Mouse (Mus musculus) effector memory CD4-positive, alpha-beta T cell, adult 5 months (primary cell): Measurements from ENCODE around the gene Spint4. TPM values are rescaled to one million over a fixed set of nuclear protein-coding genes. Genes with fewer than 3 reads are reported as not detected.

Experiments
- polyA plus RNA-seq: library from polyadenylated mRNA; unstranded; fragments of 100-300 nt; shearing (Covaris generic); gene quantifications from one replicate; pipeline ENCODE4 v1.2.1, GENCODE M21; 2017

Gene Spint4
- polyA plus RNA-seq: not detected

DNA sequence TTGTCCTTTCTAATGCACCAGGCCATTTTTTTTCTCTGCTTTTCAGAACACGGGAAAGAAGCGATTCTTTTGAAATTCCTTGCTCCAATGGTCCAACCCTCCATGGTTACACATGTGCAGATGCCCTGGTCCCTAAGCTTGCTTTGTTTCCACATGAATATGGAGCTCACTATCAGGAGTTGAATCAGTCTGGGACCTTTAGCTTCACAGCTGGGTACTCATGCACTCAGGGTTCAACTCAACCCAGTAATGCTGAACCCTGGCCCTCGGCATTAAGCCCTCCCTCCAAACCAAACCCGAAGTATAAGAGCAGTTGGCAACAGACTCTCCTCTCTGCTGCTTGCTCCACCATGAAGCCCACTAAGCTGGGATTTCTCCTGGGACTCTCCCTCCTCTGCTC lies at the start of gene Spint4:
Gene Spint4 (plus strand): TSS at position 301 of the 400 bp plus-strand sequence.

GRCm38 (mm10) chr2:164655858-164656257 lies 42.4 kb upstream of the Spint4 start, which contains the start of gene Wfdc10:
Gene Wfdc10 (plus strand): TSS chr2:164656046.

DNA sequence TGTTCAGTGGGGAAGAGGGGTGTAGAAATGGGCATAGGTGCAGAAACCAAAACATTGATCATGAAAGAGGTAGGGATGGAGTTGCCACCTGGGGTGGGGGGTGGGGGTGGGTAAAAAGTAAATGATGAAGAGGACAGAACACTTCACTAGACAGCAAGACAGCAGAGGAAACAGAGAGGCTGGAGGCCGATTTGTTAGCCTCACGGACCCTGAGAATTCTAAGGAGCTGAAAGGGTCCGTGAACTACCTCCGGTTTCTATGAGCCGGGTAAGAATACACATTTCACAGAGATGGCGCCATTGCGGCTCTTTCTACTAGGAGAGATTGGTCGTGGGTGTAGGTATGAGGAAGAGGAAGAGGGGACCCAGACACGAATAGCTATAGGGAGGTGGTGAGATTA lies 41.8 kb upstream of the Spint4 start, which contains the start of gene Wfdc9:
Gene Wfdc9 (minus strand): TSS at position 101 of the 400 bp plus-strand sequence.

GRCm38 (mm10) chr2:164673987-164674386 lies 24.3 kb upstream of the Spint4 start, which contains the start of gene Wfdc11:
Gene Wfdc11 (minus strand): TSS chr2:164674087.

GRCm38 (mm10) chr2:164684807-164685206 lies 13.5 kb upstream of the Spint4 start, which contains the start of gene Wfdc13:
Gene Wfdc13 (plus strand): TSS chr2:164685107.

GRCm38 (mm10) chr2:164715005-164715404 lies 16.7 kb downstream of the Spint4 start, which contains the start of gene Spint5:
Gene Spint5 (plus strand): TSS chr2:164715305.

DNA sequence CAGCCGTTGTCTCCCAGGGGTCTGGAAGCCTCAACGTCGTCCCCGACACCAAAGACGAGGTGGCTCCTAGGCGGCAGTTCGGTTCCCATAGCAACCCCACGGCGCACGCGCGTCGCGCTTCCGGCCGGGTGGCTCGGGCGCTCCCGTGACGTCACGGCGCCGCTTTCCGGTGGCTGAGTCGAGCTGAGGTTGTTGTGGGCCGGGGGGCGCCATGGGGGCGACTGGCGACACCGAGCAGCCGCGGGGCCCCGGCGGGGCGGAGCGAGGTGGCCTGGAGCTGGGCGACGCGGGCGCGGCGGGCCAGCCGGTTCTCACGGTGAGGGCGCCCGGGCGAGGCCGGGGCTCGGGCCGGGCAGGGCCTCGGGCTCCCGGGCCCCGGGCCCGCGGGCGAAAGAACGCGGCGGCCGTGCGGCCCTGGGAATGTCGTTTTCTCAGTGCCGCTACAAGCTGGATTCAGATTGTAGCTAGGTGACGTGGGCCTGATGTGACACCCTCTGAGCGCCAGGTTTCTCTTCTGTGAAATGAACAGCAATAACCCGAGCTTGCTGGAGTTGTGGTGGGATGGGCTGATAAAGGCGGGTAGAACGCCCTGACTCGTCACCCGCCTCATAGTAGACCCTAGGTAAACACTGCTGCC lies 47.7 kb downstream of the Spint4 start, which contains the start of the genes Wfdc3 and Dnttip1:
Gene Wfdc3 (minus strand): TSS at position 89 of the 637 bp plus-strand sequence.
Gene Dnttip1 (plus strand): TSS at position 141 of the 637 bp plus-strand sequence.

Other genes with a start within 250 kb of the Spint4 start
- gene Sys1, start 241.5 kb upstream of the Spint4 start, polyA plus RNA-seq: 81.1 TPM
- 6.5 TPM for gene Gm20458, start 237.5 kb upstream of the Spint4 start, polyA plus RNA-seq
- gene Trp53tg5, start 224.8 kb upstream of the Spint4 start, polyA plus RNA-seq: not detected
- gene Dbndd2, start 212.4 kb upstream of the Spint4 start, polyA plus RNA-seq: 2.6 TPM
- gene Pigt, start 201.0 kb upstream of the Spint4 start, polyA plus RNA-seq: 16.2 TPM
- gene Wfdc2, start 136.1 kb upstream of the Spint4 start, polyA plus RNA-seq: not detected
- gene Spint3, start 125.0 kb upstream of the Spint4 start, polyA plus RNA-seq: not detected
- not detected for gene Wfdc6a, start 113.1 kb upstream of the Spint4 start, polyA plus RNA-seq
- gene Eppin, start 104.9 kb upstream of the Spint4 start, polyA plus RNA-seq: not detected
- gene Wfdc6b, start 85.0 kb upstream of the Spint4 start, polyA plus RNA-seq: not detected
- not detected for gene Wfdc8, start 84.9 kb upstream of the Spint4 start, polyA plus RNA-seq
- gene Wfdc16, start 59.7 kb upstream of the Spint4 start, polyA plus RNA-seq: not detected
- gene Wfdc10, start 42.5 kb upstream of the Spint4 start, polyA plus RNA-seq: not detected
- gene Wfdc9, start 41.9 kb upstream of the Spint4 start, polyA plus RNA-seq: not detected
- not detected for gene Wfdc11, start 24.4 kb upstream of the Spint4 start, polyA plus RNA-seq
- gene Wfdc13, start 13.4 kb upstream of the Spint4 start, polyA plus RNA-seq: not detected
- not detected for gene Spint5, start 16.8 kb downstream of the Spint4 start, polyA plus RNA-seq
- gene Wfdc3, start 47.4 kb downstream of the Spint4 start, polyA plus RNA-seq: 0.31 TPM
- 53.3 TPM for gene Dnttip1, start 47.5 kb downstream of the Spint4 start, polyA plus RNA-seq
- 0.85 TPM for gene Ube2c, start 71.4 kb downstream of the Spint4 start, polyA plus RNA-seq
- gene Tnnc2, start 81.5 kb downstream of the Spint4 start, polyA plus RNA-seq: not detected
- 3.2 TPM for gene Snx21, start 87.3 kb downstream of the Spint4 start, polyA plus RNA-seq
- gene Acot8, start 106.4 kb downstream of the Spint4 start, polyA plus RNA-seq: 27.0 TPM
- gene Zswim3, start 106.6 kb downstream of the Spint4 start, polyA plus RNA-seq: 3.1 TPM
- 14.0 TPM for gene Zswim1, start 124.2 kb downstream of the Spint4 start, polyA plus RNA-seq
- gene Spata25, start 130.0 kb downstream of the Spint4 start, polyA plus RNA-seq: not detected
- gene Ctsa, start 134.4 kb downstream of the Spint4 start, polyA plus RNA-seq: 127 TPM
- gene Neurl2, start 135.0 kb downstream of the Spint4 start, polyA plus RNA-seq: 0.77 TPM
- 5.0 TPM for gene Pltp, start 159.2 kb downstream of the Spint4 start, polyA plus RNA-seq
- gene Pcif1, start 180.8 kb downstream of the Spint4 start, polyA plus RNA-seq: 133 TPM
- gene Zfp335, start 213.3 kb downstream of the Spint4 start, polyA plus RNA-seq: 40.2 TPM
- gene Mmp9, start 242.3 kb downstream of the Spint4 start, polyA plus RNA-seq: 3.1 TPM